Mouse (Mus musculus): Measurements from ENCODE around the gene Actl6b.

DNA sequence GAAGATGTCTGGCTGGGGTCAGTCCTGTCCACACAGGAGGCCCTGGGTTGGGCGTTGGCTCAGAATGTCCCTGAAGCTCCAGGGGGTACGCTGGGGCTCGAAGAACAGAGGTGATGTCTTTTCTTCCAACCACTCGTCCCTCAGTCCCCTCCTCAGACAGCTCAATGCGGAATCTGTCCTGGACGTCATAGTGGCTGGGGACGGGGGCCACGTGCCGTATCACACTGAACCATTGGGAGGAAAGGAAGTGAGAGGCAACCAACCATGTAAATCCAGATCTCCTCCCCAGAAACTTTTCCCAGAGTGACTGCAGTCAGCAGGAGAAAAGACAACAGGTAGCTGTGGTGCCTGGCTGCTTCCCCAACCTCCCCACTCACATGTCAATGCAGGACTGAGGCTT is 46.3 kb downstream of the Actl6b start:
- TF ChIP-seq CTCF (IDR thresholded peaks at IDR 0.05; ENCODE audit: control insufficient read depth, insufficient read depth, insufficient replicate concordance, low read depth, low read length) (no peak), POLR2A (IDR thresholded peaks at IDR 0.05; ENCODE audit: control insufficient read depth, low read depth, low read length) (no peak)

Measured in testis, adult 2 months (tissue).